Mouse (Mus musculus) limb, embryonic 15.5 days (tissue): ENCODE measurements at regions not wholly inside any gene's neighbourhood (a gene's known extent, or its start where the extent isn't known, plus 50 kb on each side); places are given as distances from the start of the nearest gene placed in this dataset.
A peak's percentile ranks its signal among the peaks of the same experiment; 100 is the strongest.

Experiments used
- ATAC-seq: fragments of 200-750 bp; cut with Nextera tagmentation; 2 replicates; pipeline ENCODE4 v1.8.0; 2017; ENCODE audit warnings: low read depth, moderate TSS enrichment; ENCODE audit not compliant: insufficient number of reproducible peaks, low FRiP score, low TSS enrichment
- H3K27ac ChIP-seq: fragments of 300-500 bp; sonication (generic); 2 replicates; pipeline ENCODE4 v1.5.1; 2015; ENCODE audit warnings: moderate library complexity, mild to moderate bottlenecking, inconsistent platforms
- H3K27me3 ChIP-seq: fragments of 300-500 bp; sonication (generic); 2 replicates; pipeline ENCODE4 v1.6.1; 2015; ENCODE audit warnings: inconsistent platforms
- H3K36me3 ChIP-seq: fragments of 300-500 bp; sonication (generic); 2 replicates; pipeline ENCODE4 v1.6.1; 2015; ENCODE audit warnings: inconsistent platforms
- H3K4me1 ChIP-seq: fragments of 300-500 bp; sonication (generic); 2 replicates; pipeline ENCODE4 v1.6.1; 2015; ENCODE audit warnings: inconsistent platforms
- H3K4me2 ChIP-seq: fragments of 300-500 bp; sonication (generic); 2 replicates; pipeline ENCODE4 v1.6.1; 2015; ENCODE audit warnings: mild to moderate bottlenecking, inconsistent platforms
- H3K4me3 ChIP-seq: fragments of 300-500 bp; sonication (generic); 2 replicates; pipeline ENCODE4 v1.5.1; 2015; ENCODE audit warnings: mild to moderate bottlenecking, inconsistent platforms
- H3K9ac ChIP-seq: fragments of 300-500 bp; sonication (generic); 2 replicates; pipeline ENCODE4 v1.6.1; 2015; ENCODE audit warnings: inconsistent platforms
- H3K9me3 ChIP-seq: fragments of 300-500 bp; sonication (generic); 2 replicates; pipeline ENCODE4 v1.6.1; 2016; ENCODE audit warnings: inconsistent platforms
- WGBS: fragments of 180-500 bp; shearing (Covaris S2); methylation state at CpG from one replicate; pipeline ENCODE4 v1.1.7; 2015; 5-methylcytosine and 5-hydroxymethylcytosine counted together

GRCm38 (mm10) chr15:67030975-67031374, 530.3 kb upstream of the Lrrc6 start:
- H3K9me3 ChIP-seq, result no peaks in the 10 kb centered on the region
- WGBS, result 78% methylated on average over 1 of the region's 1 CpGs
- ATAC-seq, result no peak
- no peaks in the 10 kb centered on the region for H3K4me1 ChIP-seq
- H3K27me3 ChIP-seq, result no peaks in the 10 kb centered on the region
- H3K4me3 ChIP-seq, result no peak overlapping the region
- H3K4me2 ChIP-seq, result no peak overlapping the region
- H3K36me3 ChIP-seq, result no peaks in the 10 kb centered on the region
- H3K9ac ChIP-seq, result no peak overlapping the region
- no peak overlapping the region for H3K27ac ChIP-seq

- H3K4me2 ChIP-seq, result no peak overlapping the region
- ATAC-seq, result no peak
- no peaks in the 10 kb centered on the region for H3K27me3 ChIP-seq
- H3K36me3 ChIP-seq, result no peaks in the 10 kb centered on the region
- H3K9me3 ChIP-seq, result no peaks in the 10 kb centered on the region
- H3K27ac ChIP-seq, result no peak overlapping the region
- H3K4me1 ChIP-seq, result no peaks in the 10 kb centered on the region
- 88% methylated on average over 1 of the region's 1 CpGs for WGBS
- no peak overlapping the region for H3K4me3 ChIP-seq
- no peak overlapping the region for H3K9ac ChIP-seq
Observed at GRCm38 (mm10) chr15:67028161-67028560, 527.5 kb upstream of the Lrrc6 start.

DNA sequence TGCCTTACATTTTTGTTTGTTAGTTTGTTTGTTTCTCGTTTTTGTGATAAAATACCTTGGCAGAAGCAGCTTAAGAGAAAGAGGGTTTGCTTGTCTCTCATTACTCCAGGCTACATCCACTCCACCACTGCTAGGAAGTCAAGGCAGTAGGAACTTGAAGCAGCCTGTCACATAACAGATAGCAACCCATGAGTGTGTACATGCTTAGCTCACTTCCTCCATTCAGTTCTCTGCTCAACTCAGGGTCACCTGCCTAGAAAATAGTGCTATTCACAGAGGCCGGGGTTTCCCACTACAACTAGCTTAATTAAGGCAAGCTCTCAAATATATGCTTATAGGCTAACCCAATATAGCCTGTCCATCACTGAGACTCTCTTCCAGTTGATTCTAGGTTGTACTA, 527.0 kb upstream of the Lrrc6 start:
- no peak overlapping the region for H3K9ac ChIP-seq
- 74% methylated on average over 2 of the region's 2 CpGs for WGBS
- no peak for ATAC-seq

DNA sequence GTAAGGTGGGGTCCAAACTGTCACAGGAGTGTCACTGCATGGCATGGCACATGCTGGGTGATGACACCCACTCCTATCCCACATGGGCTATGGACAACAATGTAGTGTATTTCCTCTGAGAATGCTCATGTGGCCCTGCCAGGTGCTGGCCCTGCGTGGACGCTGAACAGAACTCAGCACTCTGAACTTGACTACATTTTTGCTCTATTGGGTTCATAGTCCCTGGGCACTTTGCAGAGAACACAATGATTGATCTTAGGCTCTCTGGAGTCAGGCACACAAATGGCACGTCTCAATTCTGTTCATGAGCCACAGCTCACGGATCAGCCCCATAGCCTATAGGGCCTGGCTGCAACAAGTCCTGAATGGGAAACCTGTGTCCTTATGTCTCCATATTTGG, 525.0 kb upstream of the Lrrc6 start:
- Histone ChIP-seq H3K4me2 (no peak overlapping the region), H3K4me3 (no peak overlapping the region), H3K27me3 (no peaks in the 10 kb centered on the region), H3K36me3 (no peaks in the 10 kb centered on the region), H3K9ac (no peak overlapping the region), H3K9me3 (no peaks in the 10 kb centered on the region), H3K4me1 (no peaks in the 10 kb centered on the region), H3K27ac (no peak overlapping the region)
- 88% methylated on average over 4 of the region's 4 CpGs for WGBS
- no peak for ATAC-seq

More for the DNA sequence above, 527.0 kb upstream of the Lrrc6 start:
- Histone ChIP-seq H3K27ac (no peak overlapping the region), H3K27me3 (no peaks in the 10 kb centered on the region), H3K4me1 (no peaks in the 10 kb centered on the region), H3K9me3 (no peaks in the 10 kb centered on the region), H3K4me2 (no peak overlapping the region), H3K36me3 (no peaks in the 10 kb centered on the region), H3K4me3 (no peak overlapping the region)

DNA sequence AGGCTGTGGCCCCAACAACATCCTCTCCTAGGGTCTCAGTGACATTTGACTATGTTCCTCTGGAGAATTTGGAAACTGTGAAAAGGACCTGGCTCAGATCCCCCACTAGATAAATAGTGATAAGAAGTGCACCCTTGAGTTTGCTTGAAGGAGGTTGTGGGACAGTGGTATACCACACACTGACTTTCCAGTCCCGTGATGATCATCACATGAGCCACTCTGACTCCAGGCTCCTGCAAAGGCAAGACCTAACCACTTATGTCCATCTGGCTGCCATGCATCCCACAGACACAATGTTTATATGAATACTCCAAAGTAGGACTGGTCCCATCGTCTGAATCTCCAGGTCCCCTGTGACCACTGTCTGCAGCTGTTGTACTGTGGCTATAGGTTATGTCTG, 523.7 kb upstream of the Lrrc6 start:
- no peak overlapping the region for H3K27ac ChIP-seq
- WGBS, result 60% methylated on average over 2 of the region's 2 CpGs
- H3K4me3 ChIP-seq, result no peak overlapping the region
- H3K4me1 ChIP-seq, result peaks cover 2% of the 10 kb centered on the region
- H3K9me3 ChIP-seq, result no peaks in the 10 kb centered on the region
- no peaks in the 10 kb centered on the region for H3K36me3 ChIP-seq
- H3K9ac ChIP-seq, result no peak overlapping the region
- H3K4me2 ChIP-seq, result no peak overlapping the region
- no peaks in the 10 kb centered on the region for H3K27me3 ChIP-seq
- ATAC-seq, result no peak

- Histone ChIP-seq H3K9me3 (no peaks in the 10 kb centered on the region), H3K9ac (no peak overlapping the region), H3K4me1 (peaks cover 10% of the 10 kb centered on the region), H3K4me2 (no peak overlapping the region), H3K27me3 (no peaks in the 10 kb centered on the region), H3K36me3 (no peaks in the 10 kb centered on the region), H3K27ac (no peak overlapping the region), H3K4me3 (no peak overlapping the region)
- 77% methylated on average over 1 of the region's 1 CpGs for WGBS
- no peak for ATAC-seq
Observed at GRCm38 (mm10) chr15:67023081-67023480, 522.4 kb upstream of the Lrrc6 start.

DNA sequence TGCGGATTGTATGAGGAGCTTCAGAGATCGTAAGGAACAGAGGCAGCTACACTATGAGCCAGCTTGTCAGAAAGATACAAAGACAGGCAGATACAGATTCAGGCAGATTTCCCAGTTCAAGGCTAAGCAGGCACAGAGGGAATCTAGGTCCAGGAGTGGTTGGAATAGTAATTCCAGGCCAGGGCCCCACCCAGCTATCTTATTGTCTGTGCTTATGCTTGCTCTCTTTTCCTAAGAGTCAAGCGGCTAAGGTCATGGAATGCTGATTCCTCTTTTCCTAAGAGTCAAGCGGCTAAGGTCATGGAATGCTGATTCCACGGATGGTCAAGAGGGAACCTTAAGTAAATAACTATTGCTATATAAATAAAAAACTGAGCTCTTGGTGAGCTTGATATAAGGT, 520.7 kb upstream of the Lrrc6 start:
- H3K27me3 ChIP-seq, result no peaks in the 10 kb centered on the region
- ATAC-seq, result no peak
- H3K4me3 ChIP-seq, result no peak overlapping the region
- WGBS, result 88% methylated on average over 5 of the region's 5 CpGs
- H3K36me3 ChIP-seq, result no peaks in the 10 kb centered on the region
- no peak overlapping the region for H3K9ac ChIP-seq
- H3K4me1 ChIP-seq, result peaks cover 10% of the 10 kb centered on the region
- no peak overlapping the region for H3K4me2 ChIP-seq
- H3K27ac ChIP-seq, result no peak overlapping the region
- H3K9me3 ChIP-seq, result no peaks in the 10 kb centered on the region

DNA sequence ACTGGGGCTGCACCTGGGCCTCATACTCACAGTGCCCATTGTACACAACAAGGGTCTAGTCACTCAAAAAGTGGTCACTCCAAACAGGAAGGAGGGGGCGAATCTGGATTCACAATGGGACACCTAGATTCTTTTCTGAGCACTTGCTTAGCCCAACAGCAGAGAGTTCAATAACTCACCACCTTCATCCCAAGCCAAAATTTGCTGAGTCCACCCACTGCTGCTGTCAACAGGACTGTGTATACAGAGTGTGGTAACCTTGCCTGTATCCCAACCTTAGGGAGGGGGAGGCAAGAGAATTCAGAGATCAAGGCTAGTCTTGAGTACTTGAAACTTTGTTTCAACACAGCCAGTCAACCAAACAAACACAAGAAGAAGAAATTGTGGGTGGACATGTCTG, 519.2 kb upstream of the Lrrc6 start:
- Histone ChIP-seq H3K4me1 (peaks cover 10% of the 10 kb centered on the region), H3K9me3 (no peaks in the 10 kb centered on the region), H3K36me3 (no peaks in the 10 kb centered on the region), H3K4me2 (no peak overlapping the region), H3K27me3 (no peaks in the 10 kb centered on the region), H3K27ac (no peak overlapping the region), H3K9ac (no peak overlapping the region), H3K4me3 (no peak overlapping the region)
- no peak for ATAC-seq
- WGBS, result 86% methylated on average over 1 of the region's 1 CpGs

- no peak overlapping the region for H3K4me3 ChIP-seq
- H3K27me3 ChIP-seq, result no peaks in the 10 kb centered on the region
- no peaks in the 10 kb centered on the region for H3K36me3 ChIP-seq
- H3K9me3 ChIP-seq, result no peaks in the 10 kb centered on the region
- peak; percentile 76 for ATAC-seq
- 7% methylated on average over 6 of the region's 6 CpGs for WGBS
- H3K4me1 ChIP-seq, result peaks cover 10% of the 10 kb centered on the region
- H3K4me2 ChIP-seq, result no peak overlapping the region
- no peak overlapping the region for H3K9ac ChIP-seq
- H3K27ac ChIP-seq, result peak overlapping the region; percentile 38; the same call in 1 of the 2 replicates
Observed at GRCm38 (mm10) chr15:67019194-67019661, 518.5 kb upstream of the Lrrc6 start.
